Mouse (Mus musculus) lung, adult 18-20 months (tissue): Measurements from ENCODE around the gene Shc3.

ENCODE experiments used
- DNase-seq, 2 experiments: peaks; one replicate each; pipeline ENCODE4 v3.0.0; 2022; ENCODE audit warnings: mixed read lengths in 2 of 2

Shc3 gene

GRCm38 (mm10) chr13:51567411-51567851 is 1.8 kb downstream of the Shc3 start:
- no peak for DNase-seq

- DNase-seq = no peak
Measured at GRCm38 (mm10) chr13:51567078-51567395, 2.2 kb downstream of the Shc3 start.

DNA sequence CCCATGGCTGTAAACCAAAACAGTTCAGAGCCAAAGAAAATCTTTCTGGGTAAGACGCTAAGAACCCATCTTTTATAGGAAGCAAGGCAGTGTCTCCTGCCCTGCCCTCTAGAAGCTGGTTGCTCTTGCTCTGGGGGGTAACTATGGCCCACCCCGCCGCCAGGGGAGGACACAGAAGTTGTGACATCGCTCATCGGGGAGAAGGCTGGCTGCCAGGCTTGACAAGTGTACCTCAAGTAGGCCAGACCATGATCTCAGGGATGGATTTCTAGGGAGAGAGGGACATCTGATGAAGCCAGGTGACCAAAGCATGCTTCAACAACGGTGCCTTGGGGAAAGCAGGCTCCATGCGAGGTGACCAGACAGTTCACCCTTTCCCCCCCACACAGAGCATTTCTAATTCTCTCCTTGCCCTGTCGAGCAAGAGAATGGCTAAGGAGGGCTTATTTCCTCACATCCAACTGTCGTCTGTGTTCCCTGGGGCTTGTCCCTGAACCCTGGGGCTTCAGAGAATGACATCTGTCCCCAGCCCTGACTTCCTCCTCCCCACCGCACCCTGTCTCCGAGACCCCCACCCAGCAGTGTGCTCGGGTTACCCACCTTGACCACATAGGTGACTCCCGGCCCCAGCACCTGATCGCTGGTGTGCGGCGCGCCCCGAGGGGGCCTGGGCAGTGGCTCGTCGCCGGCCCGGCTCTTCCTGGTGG is 2.7 kb downstream of the Shc3 start:
- no peak for DNase-seq

- DNase-seq = no peak
Measured at GRCm38 (mm10) chr13:51564741-51565140, 4.5 kb downstream of the Shc3 start.

- peak; percentile 25 to 26 for DNase-seq
Measured at GRCm38 (mm10) chr13:51553343-51553742, 15.9 kb downstream of the Shc3 start.

DNA sequence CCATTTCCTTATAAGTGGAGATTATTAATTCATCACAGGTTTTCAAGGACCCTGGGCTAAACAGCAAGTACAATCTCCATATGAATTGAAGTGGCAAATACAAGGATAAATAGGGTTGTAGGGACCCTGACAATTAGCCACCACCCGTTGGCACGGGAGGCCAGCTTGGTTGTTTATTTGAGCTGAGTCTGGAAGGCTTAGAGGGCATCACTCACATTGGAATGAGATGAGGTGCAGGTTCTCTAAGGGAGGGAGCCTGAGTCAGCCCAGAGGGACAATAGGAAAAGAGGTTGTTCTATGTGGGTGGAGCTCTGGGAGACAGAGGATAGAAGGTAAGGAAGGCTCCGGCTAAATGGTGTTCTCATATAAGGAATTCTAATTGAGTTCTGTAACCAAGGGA is 17.0 kb downstream of the Shc3 start:
- no peak for DNase-seq

DNA sequence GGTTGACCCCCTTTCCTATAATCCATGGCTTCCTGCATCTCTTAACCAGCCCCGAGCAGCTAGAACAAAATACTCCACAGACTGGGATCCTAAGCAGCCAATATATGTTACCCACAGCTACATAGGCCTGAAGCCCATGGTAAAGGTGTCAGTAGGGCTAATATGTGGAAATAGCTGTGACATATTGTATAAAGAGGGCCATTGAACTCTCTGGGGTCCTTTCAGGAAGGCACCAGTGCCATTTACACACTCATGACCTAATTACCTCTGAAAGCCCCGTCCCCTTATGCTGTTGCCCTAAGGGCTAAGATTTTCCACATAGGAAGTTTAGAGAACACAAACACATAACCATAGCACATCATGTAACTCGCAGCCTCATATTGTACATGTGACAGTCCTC is 17.4 kb downstream of the Shc3 start:
- DNase-seq = no peak

GRCm38 (mm10) chr13:51539816-51540215 is 29.4 kb downstream of the Shc3 start:
- DNase-seq = no peak

DNA sequence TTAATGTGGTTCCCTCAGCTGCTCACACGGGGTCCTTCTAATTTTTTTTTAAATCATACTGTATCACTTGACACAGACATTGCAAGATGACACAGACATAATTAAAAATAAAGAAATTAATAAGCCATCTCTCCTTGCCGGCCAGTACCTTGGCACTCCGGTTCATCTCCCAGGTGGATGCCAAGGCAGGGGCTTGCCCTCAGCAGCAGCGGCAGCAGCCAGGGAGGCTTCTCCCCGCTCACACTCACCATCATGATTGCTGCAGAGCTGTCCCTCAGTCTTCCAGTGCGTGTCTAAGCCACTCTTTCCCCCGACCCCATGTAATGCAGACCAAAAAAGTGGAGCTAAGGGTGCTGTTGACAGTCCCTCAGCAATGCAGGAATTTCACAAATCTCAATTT is 33.9 kb downstream of the Shc3 start:
- no peak for DNase-seq

DNA sequence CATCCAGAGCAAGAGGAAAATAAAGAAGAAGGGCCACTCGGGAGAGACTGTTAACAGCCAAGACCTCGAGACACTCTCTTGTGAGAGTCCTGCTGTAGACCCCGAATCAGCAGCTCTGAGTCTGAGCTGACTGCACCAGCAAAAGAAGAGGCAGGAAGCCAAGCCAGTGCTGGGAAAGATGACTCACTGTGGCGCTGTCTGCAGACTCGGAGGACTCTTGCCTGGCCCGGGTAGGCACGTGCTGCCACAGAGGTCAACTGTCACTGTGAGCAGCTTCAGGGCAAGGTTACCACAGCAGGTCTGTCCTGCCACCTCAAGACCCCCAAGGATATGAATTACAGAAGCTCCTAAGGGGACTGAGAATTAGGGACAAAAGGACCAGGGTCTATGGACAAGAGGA is 42.7 kb downstream of the Shc3 start:
- no peak for DNase-seq

DNA sequence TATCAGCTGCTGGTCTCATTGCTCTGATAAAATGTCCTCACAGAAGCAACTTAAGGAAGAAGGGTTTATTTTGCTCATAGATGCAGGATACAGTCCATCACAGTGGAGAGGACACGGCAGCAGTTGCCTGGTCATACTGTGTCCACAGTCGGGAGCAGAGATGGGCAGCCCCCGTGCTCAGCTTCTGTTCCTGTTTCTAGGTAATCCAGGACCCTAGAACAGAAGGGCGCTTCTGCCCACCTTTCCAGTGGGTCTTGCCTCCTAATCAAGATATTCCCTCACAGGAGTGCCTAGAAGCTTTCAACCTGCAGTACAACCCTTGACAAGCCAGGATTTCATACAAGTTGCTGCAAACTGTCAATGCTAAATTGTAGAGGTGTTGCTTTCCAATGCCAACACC is 44.9 kb downstream of the Shc3 start:
- no peak for DNase-seq

DNA sequence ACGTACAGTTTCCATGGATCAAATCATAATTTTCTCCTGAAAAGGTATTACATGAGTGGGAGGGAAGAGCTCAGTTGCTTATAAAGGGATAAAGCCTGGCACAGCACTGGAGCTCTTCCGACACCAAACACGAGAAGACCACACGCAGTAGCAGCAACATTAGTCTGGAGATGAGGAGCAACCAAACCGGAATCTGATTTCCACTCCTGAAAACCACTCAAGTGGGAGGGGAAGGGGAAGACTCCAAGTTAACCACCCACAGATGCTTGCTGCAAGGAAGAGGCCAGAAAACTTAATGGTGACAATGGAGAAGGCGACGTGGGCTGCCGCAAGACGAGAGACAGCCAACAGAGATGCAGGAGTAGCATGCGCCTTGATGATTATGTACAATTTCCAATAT is 45.9 kb downstream of the Shc3 start:
- no peak for DNase-seq

DNA sequence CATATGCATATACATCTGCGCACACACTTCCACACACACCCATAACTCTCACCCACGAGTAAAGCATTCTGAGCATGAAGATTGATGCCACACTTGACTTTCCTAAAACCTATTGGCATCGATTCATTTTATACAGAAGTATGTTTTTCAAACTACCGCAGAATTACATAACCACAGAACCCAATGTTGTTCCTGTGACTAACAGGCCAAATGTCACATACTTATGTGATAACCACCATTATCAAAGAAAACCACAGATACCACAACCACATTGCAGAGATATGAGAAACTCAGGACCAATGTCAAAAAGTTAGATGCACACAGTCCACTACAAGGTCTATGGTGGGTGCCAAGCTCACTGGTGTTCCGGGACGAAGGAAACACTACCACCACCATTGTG is 50.3 kb downstream of the Shc3 start:
- DNase-seq = peak in 1 of 2 experiments; percentile 6

- DNase-seq = no peak
Measured at GRCm38 (mm10) chr13:51517943-51518342, 51.3 kb downstream of the Shc3 start.

DNA sequence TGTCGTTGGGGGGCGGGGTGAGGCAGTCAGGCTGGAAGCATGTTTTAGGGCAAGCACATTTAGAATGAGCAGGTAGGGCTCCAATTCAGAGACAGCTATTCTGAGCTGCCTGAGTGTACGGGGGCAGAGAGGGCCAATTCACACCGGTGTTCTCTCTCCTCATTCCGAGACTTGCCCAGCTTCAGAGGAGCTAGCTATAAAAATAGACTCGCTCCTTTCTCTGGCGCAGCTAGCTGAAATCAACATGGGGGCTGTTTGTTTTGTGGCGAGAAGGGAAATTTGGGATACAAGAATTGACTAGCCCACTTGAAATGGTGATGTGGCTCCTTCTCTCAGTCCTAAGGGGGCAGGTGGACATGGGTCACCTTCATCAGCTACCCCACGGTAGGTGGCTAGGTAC is 60.4 kb downstream of the Shc3 start:
- no peak for DNase-seq

GRCm38 (mm10) chr13:51505711-51506110 is 63.5 kb downstream of the Shc3 start:
- no peak for DNase-seq

DNA sequence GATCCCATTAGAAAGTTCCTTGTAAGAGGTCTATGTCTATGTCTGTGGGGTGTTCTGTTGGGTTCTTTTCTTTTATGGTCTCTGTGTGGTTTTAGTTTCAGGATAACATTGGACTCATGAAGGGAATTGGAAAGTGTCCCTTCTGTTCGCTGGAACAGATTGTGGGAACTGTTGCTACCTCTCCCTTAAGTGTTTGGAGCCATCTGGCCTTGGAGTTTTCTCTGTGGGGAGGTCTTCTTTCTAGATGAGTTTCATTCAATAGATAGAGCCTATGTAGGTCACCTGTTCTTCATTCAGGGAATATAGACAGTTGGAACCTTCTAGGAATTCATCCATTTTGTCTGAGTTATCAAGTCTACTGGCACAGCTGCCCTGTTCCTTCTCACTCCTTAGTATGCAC is 69.5 kb downstream of the Shc3 start:
- no peak for DNase-seq

- DNase-seq = no peak
Measured at GRCm38 (mm10) chr13:51493676-51494075, 75.5 kb downstream of the Shc3 start.

DNA sequence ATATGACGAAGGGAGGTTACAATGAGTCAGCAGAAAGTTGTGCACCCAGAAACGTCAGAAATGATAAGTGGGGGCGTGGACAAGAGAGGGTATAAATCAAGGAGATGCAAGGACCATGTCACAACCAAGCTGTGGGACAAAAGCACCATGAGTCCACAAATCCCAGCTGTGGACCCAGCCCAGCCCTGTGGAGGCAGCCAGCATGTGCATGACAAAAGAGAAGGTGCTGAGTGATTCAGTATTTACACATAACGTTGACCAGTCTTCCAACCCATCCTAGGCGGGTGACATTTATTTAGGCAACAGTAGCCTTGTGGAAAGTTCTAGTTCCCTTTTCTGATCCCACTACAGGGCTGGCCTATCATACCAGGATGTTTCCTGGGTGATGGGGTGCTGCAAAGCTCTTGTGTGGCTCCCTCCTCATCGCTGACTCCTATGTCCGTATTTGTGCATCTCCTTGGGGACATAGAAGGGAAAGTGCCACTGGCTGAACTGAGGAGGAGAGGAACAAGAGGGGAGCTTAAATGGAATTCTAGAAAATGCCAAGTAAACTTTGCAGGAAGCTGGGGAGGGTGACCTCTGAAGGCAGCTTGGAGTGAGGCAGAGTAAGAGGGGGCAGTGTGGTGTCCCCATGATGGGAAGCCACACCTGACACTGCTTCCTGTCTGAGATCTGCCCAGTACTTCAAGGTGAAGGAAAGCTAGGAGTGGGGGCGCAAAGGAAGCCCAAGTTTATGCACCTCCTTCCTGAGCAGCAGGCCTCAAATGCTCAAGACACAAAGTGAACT is 77.4 kb downstream of the Shc3 start:
- no peak for DNase-seq

DNA sequence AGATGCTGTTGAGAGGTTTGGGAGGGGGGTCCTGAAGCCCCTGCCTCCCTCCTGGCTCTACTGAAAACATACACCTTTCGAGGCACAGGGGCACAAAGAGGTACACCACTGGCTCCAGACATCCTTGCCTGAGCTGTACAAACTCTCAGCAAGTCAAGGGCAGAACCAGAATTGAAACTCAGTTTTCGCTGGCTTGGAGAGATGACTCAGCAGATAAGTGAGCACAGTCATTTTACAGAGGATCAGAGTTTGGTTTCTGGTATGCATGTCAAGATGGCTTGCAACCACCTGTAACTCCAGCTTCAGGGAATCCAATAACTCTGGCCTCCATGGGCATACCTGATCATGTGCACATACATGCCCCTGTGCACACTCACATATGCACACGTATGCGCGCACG is 79.0 kb downstream of the Shc3 start:
- DNase-seq = no peak

DNA sequence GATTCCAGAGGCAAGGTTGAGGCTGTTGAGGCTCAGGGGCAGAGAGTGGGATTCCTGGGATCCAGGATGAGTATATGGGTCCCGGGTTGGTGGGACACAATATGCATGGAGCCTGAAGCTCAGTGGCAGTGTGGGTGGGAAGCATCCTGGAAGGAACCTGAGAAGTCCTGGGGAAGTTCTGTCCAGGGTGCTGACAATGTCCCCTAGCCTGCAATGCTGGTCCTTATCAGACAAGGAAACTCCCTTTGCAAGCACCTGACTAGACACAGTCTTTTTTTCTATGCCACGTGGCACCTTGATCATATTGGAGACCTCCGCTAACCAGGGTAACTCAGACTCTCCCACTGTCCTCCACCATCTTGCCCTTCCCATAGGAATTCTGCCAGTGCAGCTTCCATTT is 80.3 kb downstream of the Shc3 start:
- no peak for DNase-seq

DNA sequence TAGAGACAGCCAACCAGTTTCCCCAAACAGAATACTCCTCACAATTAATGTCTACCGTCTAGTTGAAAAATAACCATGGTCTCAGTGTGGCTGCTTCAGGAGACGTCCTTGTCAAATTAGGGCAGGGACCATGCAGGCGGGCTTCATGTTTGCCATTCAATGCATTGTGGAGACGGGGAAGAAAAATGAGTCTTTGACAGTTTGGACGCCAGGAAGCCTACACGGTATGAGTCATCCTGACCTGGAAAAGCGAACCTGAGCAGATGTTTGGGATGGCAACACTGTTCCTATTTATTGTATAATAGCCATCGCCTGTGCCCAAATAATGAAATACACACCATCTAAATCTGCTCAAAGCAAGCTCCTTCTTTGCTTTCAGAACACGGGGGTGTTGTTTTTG is 83.9 kb downstream of the Shc3 start:
- DNase-seq = no peak

- DNase-seq = no peak
Measured at GRCm38 (mm10) chr13:51482786-51483185, 86.4 kb downstream of the Shc3 start.

GRCm38 (mm10) chr13:51480341-51481011 is 88.7 kb downstream of the Shc3 start:
- DNase-seq = no peak
